9 mouse cellular contexts compared by ENCODE assay signal in genomic region chr2:60355388-60355683, GRCm38 (mm10). TPM values are rescaled to one million over a fixed set of nuclear protein-coding genes. Genes with fewer than 3 reads are reported as not detected.
A peak's percentile ranks its signal among the peaks of the same experiment; 100 is the strongest.
DNase-seq lines count a peak whose midpoint lies in the region; ATAC-seq and TF ChIP-seq lines count a peak whose summit lies in the region.
"Had no signal": no experiment of that assay in that cellular context is flagged by ENCODE, and none has a peak within 500 bp of the region (broad histone marks: within the 10 kb centered on the region; RNA-seq: fewer than 3 reads in every experiment).

No protein-coding gene starts in this region.

- H3K9ac ChIP-seq in embryonic facial prominence, embryonic 12.5 days = no peak overlapping the region
- no peak overlapping the region for H3K9ac ChIP-seq in kidney, postnatal 0 days (ENCODE audit: low read depth, low read length)
- no peak overlapping the region for H3K9ac ChIP-seq in embryonic facial prominence, embryonic 13.5 days
- no peak overlapping the region for H3K9ac ChIP-seq in midbrain, embryonic 13.5 days (replicated peaks)

- ATAC-seq in embryonic facial prominence, embryonic 12.5 days (ENCODE audit: insufficient number of reproducible peaks, insufficient read depth, low FRiP score, low TSS enrichment) = no peak
- ATAC-seq in kidney, postnatal 0 days (replicated peaks; ENCODE audit: low FRiP score, low read depth) = no peak
- ATAC-seq in embryonic facial prominence, embryonic 13.5 days (ENCODE audit: insufficient number of reproducible peaks, insufficient read depth, low FRiP score, low TSS enrichment, low read depth) = no peak
- ATAC-seq in midbrain, embryonic 13.5 days = peak; percentile 58; the same call in 1 of the 2 replicates
- ATAC-seq: Patski had no signal

- no peak for TF ChIP-seq CTCF in kidney, postnatal 0 days (IDR thresholded peaks at IDR 0.05; ENCODE audit: low read depth)

- no peaks in the 10 kb centered on the region for H3K27me3 ChIP-seq in embryonic facial prominence, embryonic 12.5 days
- no peaks in the 10 kb centered on the region for H3K27me3 ChIP-seq in embryonic facial prominence, embryonic 10.5 days (replicated peaks; ENCODE audit: low read depth, poor library complexity, severe bottlenecking)
- no peaks in the 10 kb centered on the region for H3K27me3 ChIP-seq in kidney, postnatal 0 days (ENCODE audit: insufficient read depth, low read length)
- no peaks in the 10 kb centered on the region for H3K27me3 ChIP-seq in embryonic facial prominence, embryonic 13.5 days
- H3K27me3 ChIP-seq in midbrain, embryonic 13.5 days = no peaks in the 10 kb centered on the region
- H3K27me3 ChIP-seq: Patski had no signal

- H3K27ac ChIP-seq in embryonic facial prominence, embryonic 12.5 days = no peak overlapping the region
- H3K27ac ChIP-seq in embryonic facial prominence, embryonic 10.5 days (replicated peaks) = no peak overlapping the region
- no peak overlapping the region for H3K27ac ChIP-seq in kidney, postnatal 0 days
- H3K27ac ChIP-seq in embryonic facial prominence, embryonic 13.5 days = no peak overlapping the region
- no peak overlapping the region for H3K27ac ChIP-seq in midbrain, embryonic 13.5 days

- 21% methylated on average over 3 of the region's 3 CpGs for WGBS in embryonic facial prominence, embryonic 12.5 days
- WGBS in embryonic facial prominence, embryonic 10.5 days = 38% methylated on average over 3 of the region's 3 CpGs
- WGBS in kidney, postnatal 0 days = 47% methylated on average over 3 of the region's 3 CpGs
- 20% methylated on average over 3 of the region's 3 CpGs for WGBS in embryonic facial prominence, embryonic 13.5 days
- 21% methylated on average over 3 of the region's 3 CpGs for WGBS in midbrain, embryonic 13.5 days

- no peaks in the 10 kb centered on the region for H3K9me3 ChIP-seq in embryonic facial prominence, embryonic 12.5 days
- H3K9me3 ChIP-seq in embryonic facial prominence, embryonic 10.5 days = no peaks in the 10 kb centered on the region
- H3K9me3 ChIP-seq in kidney, postnatal 0 days (replicated peaks; ENCODE audit: low read length) = no peaks in the 10 kb centered on the region
- no peaks in the 10 kb centered on the region for H3K9me3 ChIP-seq in embryonic facial prominence, embryonic 13.5 days
- H3K9me3 ChIP-seq in midbrain, embryonic 13.5 days = no peaks in the 10 kb centered on the region

- no peak for DNase-seq in embryonic facial prominence, embryonic 10.5 days (ENCODE audit: low spot score)
- DNase-seq in kidney, postnatal 0 days (ENCODE audit: low spot score) = no peak
- no peak for DNase-seq in kidney, postnatal 14 days
- DNase-seq in urinary bladder, postnatal 25 days (ENCODE audit: low spot score) = no peak
- no peak for DNase-seq in embryo, embryonic 10.5 days (ENCODE audit: low spot score)

- H3K4me1 ChIP-seq in embryonic facial prominence, embryonic 12.5 days = no peaks in the 10 kb centered on the region
- H3K4me1 ChIP-seq in embryonic facial prominence, embryonic 10.5 days = peaks cover 9% of the 10 kb centered on the region; the same call in 1 of the 2 replicates
- H3K4me1 ChIP-seq in kidney, postnatal 0 days (replicated peaks; ENCODE audit: insufficient read depth, low read length) = no peaks in the 10 kb centered on the region
- peaks cover 12% of the 10 kb centered on the region; the same call in 1 of the 2 replicates for H3K4me1 ChIP-seq in embryonic facial prominence, embryonic 13.5 days
- H3K4me1 ChIP-seq in midbrain, embryonic 13.5 days (replicated peaks) = peaks cover 9% of the 10 kb centered on the region; the same call in 1 of the 2 replicates

- no peak overlapping the region for H3K4me3 ChIP-seq in embryonic facial prominence, embryonic 12.5 days
- no peak overlapping the region; the same call in 1 of the 2 replicates for H3K4me3 ChIP-seq in embryonic facial prominence, embryonic 10.5 days
- no peak overlapping the region for H3K4me3 ChIP-seq in kidney, postnatal 0 days (replicated peaks; ENCODE audit: low read depth, low read length)
- peak overlapping the region; percentile 20 for H3K4me3 ChIP-seq in embryonic facial prominence, embryonic 13.5 days
- H3K4me3 ChIP-seq in midbrain, embryonic 13.5 days (replicated peaks) = no peak overlapping the region; the same call in 1 of the 2 replicates

- peak overlapping the region; percentile 21; the same call in 1 of the 2 replicates for H3K4me2 ChIP-seq in embryonic facial prominence, embryonic 12.5 days (replicated peaks)
- H3K4me2 ChIP-seq in kidney, postnatal 0 days (ENCODE audit: low read length) = peak overlapping the region; percentile 18; the same call in 1 of the 2 replicates
- H3K4me2 ChIP-seq in embryonic facial prominence, embryonic 13.5 days = peak overlapping the region; percentile 44
- H3K4me2 ChIP-seq in midbrain, embryonic 13.5 days (replicated peaks) = peak overlapping the region; percentile 26

- H3K36me3 ChIP-seq in embryonic facial prominence, embryonic 12.5 days = no peaks in the 10 kb centered on the region
- H3K36me3 ChIP-seq in embryonic facial prominence, embryonic 10.5 days (replicated peaks) = peaks cover 8% of the 10 kb centered on the region
- H3K36me3 ChIP-seq in kidney, postnatal 0 days (ENCODE audit: insufficient read depth, low read length) = no peaks in the 10 kb centered on the region
- no peaks in the 10 kb centered on the region for H3K36me3 ChIP-seq in embryonic facial prominence, embryonic 13.5 days
- H3K36me3 ChIP-seq in midbrain, embryonic 13.5 days = no peaks in the 10 kb centered on the region

RNA-seq across cellular contexts. Expression of gene Ly75, which starts 27.8 kb away (rescaled TPM):
- 3.5 and 4.2 TPM in 2 replicates for polyA plus RNA-seq in embryonic facial prominence, embryonic 12.5 days (2016; fragmentation: Nextera tagmentation; extraction: Ambion mirVana)
- 5.6 and 6.6 TPM in 2 replicates for polyA plus RNA-seq in embryonic facial prominence, embryonic 10.5 days (2016; fragmentation: Nextera tagmentation; extraction: Ambion mirVana)
- 1.4 and 1.6 TPM in 2 replicates for polyA plus RNA-seq in kidney, postnatal 0 days (2015; fragmentation: Nextera tagmentation; extraction: Ambion mirVana)
- 3.0 and 3.1 TPM in 2 replicates for polyA plus RNA-seq in embryonic facial prominence, embryonic 13.5 days (2015; fragmentation: Nextera tagmentation; extraction: Ambion mirVana)
- 0.52 and 0.68 TPM in 2 replicates for polyA plus RNA-seq in midbrain, embryonic 13.5 days (2015; fragmentation: Nextera tagmentation; extraction: Ambion mirVana)
